Mouse (Mus musculus): Measurements from ENCODE around the gene Dlx1. TPM values are rescaled to one million over a fixed set of nuclear protein-coding genes. Genes with fewer than 3 reads are reported as not detected.
A peak's percentile ranks its signal among the peaks of the same experiment; 100 is the strongest.

Dlx1 gene
- polyA plus RNA-seq, 1 experiment from 2014 or later: 8.3 TPM

GRCm38 (mm10) chr2:71511209-71511608 is 16.7 kb upstream of the Dlx1 start:
- H3K4me1 ChIP-seq: 0 out of 2 replicates have a peak, but pooled peaks cover 5% of the 10 kb centered on the region
- H3K9me3 ChIP-seq (replicated peaks): no peaks in the 10 kb centered on the region
- no peak overlapping the region for H3K27ac ChIP-seq
- no peak overlapping the region for H3K4me3 ChIP-seq
- no peak overlapping the region for H3K4me2 ChIP-seq (replicated peaks)
- ATAC-seq (ENCODE audit: low FRiP score): no peak
- 84% methylated on average over 7 of the region's 7 CpGs for WGBS
- no peaks in the 10 kb centered on the region for H3K36me3 ChIP-seq
- no peak overlapping the region for H3K9ac ChIP-seq
- peaks cover 6% of the 10 kb centered on the region; the same call in 1 of the 2 replicates for H3K27me3 ChIP-seq

- H3K4me1 ChIP-seq: peaks cover 5% of the 10 kb centered on the region
- WGBS: 81% methylated on average over 9 of the region's 9 CpGs
- H3K4me3 ChIP-seq: no peak overlapping the region
- no peak overlapping the region for H3K27ac ChIP-seq
- peak; percentile 50; the same call in 1 of the 2 replicates for ATAC-seq (ENCODE audit: low FRiP score)
- no peak overlapping the region for H3K9ac ChIP-seq
- no peaks in the 10 kb centered on the region for H3K36me3 ChIP-seq
- no peak overlapping the region for H3K4me2 ChIP-seq (replicated peaks)
- no peaks in the 10 kb centered on the region for H3K9me3 ChIP-seq (replicated peaks)
- H3K27me3 ChIP-seq: peaks cover 6% of the 10 kb centered on the region; the same call in 1 of the 2 replicates
These were observed 15.6 kb upstream of the Dlx1 start for GRCm38 (mm10) chr2:71512326-71512725.

GRCm38 (mm10) chr2:71516995-71517394 is 10.9 kb upstream of the Dlx1 start:
- no peaks in the 10 kb centered on the region for H3K36me3 ChIP-seq
- H3K9me3 ChIP-seq (replicated peaks): no peaks in the 10 kb centered on the region
- peaks cover 30% of the 10 kb centered on the region for H3K27me3 ChIP-seq
- WGBS: 22% methylated on average over 4 of the region's 4 CpGs
- H3K4me1 ChIP-seq: peaks cover 12% of the 10 kb centered on the region
- H3K4me2 ChIP-seq (replicated peaks): no peak overlapping the region
- ATAC-seq (ENCODE audit: low FRiP score): no peak
- H3K4me3 ChIP-seq: no peak overlapping the region
- no peak overlapping the region for H3K27ac ChIP-seq
- H3K9ac ChIP-seq: no peak overlapping the region

GRCm38 (mm10) chr2:71517466-71518099 is 10.3 kb upstream of the Dlx1 start:
- H3K36me3 ChIP-seq: no peaks in the 10 kb centered on the region
- no peak for ATAC-seq (ENCODE audit: low FRiP score)
- H3K27me3 ChIP-seq: peaks cover 36% of the 10 kb centered on the region
- no peak overlapping the region for H3K9ac ChIP-seq
- peaks cover 12% of the 10 kb centered on the region for H3K4me1 ChIP-seq
- no peak overlapping the region for H3K27ac ChIP-seq
- WGBS: 33% methylated on average over 8 of the region's 8 CpGs
- no peaks in the 10 kb centered on the region for H3K9me3 ChIP-seq (replicated peaks)
- no peak overlapping the region for H3K4me3 ChIP-seq
- no peak overlapping the region for H3K4me2 ChIP-seq (replicated peaks)

- no peaks in the 10 kb centered on the region for H3K36me3 ChIP-seq
- H3K9me3 ChIP-seq (replicated peaks): no peaks in the 10 kb centered on the region
- H3K9ac ChIP-seq: no peak overlapping the region
- H3K4me3 ChIP-seq: no peak overlapping the region
- peaks cover 80% of the 10 kb centered on the region for H3K27me3 ChIP-seq
- no peak overlapping the region for H3K4me2 ChIP-seq (replicated peaks)
- H3K27ac ChIP-seq: no peak overlapping the region
- WGBS: 64% methylated on average over 4 of the region's 4 CpGs
- peaks cover 2% of the 10 kb centered on the region; the same call in 1 of the 2 replicates for H3K4me1 ChIP-seq
- ATAC-seq (ENCODE audit: low FRiP score): no peak
These were observed 5.0 kb upstream of the Dlx1 start for GRCm38 (mm10) chr2:71522871-71523270.

- no peak overlapping the region for H3K4me3 ChIP-seq
- H3K4me1 ChIP-seq: no peaks in the 10 kb centered on the region; the same call in 1 of the 2 replicates
- no peak overlapping the region for H3K9ac ChIP-seq
- no peaks in the 10 kb centered on the region for H3K36me3 ChIP-seq
- peaks cover 85% of the 10 kb centered on the region for H3K27me3 ChIP-seq
- no peak for ATAC-seq (ENCODE audit: low FRiP score)
- 50% methylated on average over 4 of the region's 4 CpGs for WGBS
- H3K4me2 ChIP-seq (replicated peaks): no peak overlapping the region
- H3K9me3 ChIP-seq (replicated peaks): no peaks in the 10 kb centered on the region
- H3K27ac ChIP-seq: no peak overlapping the region
These were observed 4.5 kb upstream of the Dlx1 start for GRCm38 (mm10) chr2:71523431-71523830.

GRCm38 (mm10) chr2:71524763-71525162 is 3.1 kb upstream of the Dlx1 start:
- Histone ChIP-seq H3K27me3 (peaks cover 93% of the 10 kb centered on the region), H3K4me2 (replicated peaks) (no peak overlapping the region), H3K4me3 (no peak overlapping the region), H3K36me3 (no peaks in the 10 kb centered on the region), H3K9me3 (replicated peaks) (no peaks in the 10 kb centered on the region), H3K4me1 (peaks cover 9% of the 10 kb centered on the region), H3K9ac (no peak overlapping the region), H3K27ac (no peak overlapping the region)
- WGBS: 22% methylated on average over 13 of the region's 13 CpGs
- ATAC-seq (ENCODE audit: low FRiP score): no peak

GRCm38 (mm10) chr2:71526595-71527322 is 1.2 kb upstream of the Dlx1 start:
- no peaks in the 10 kb centered on the region for H3K9me3 ChIP-seq (replicated peaks)
- H3K9ac ChIP-seq: no peak overlapping the region
- no peak overlapping the region; the same call in 1 of the 2 replicates for H3K4me2 ChIP-seq (replicated peaks)
- H3K4me1 ChIP-seq: peaks cover 14% of the 10 kb centered on the region
- H3K4me3 ChIP-seq: no peak overlapping the region
- WGBS: 6% methylated on average over 10 of the region's 10 CpGs
- H3K36me3 ChIP-seq: no peaks in the 10 kb centered on the region
- H3K27me3 ChIP-seq: peaks cover 95% of the 10 kb centered on the region
- H3K27ac ChIP-seq: no peak overlapping the region
- ATAC-seq (ENCODE audit: low FRiP score): no peak

GRCm38 (mm10) chr2:71527323-71528013 is 445 bp upstream of the Dlx1 start:
- Histone ChIP-seq H3K9ac (no peak overlapping the region), H3K4me1 (peaks cover 14% of the 10 kb centered on the region), H3K4me2 (replicated peaks) (no peak overlapping the region; the same call in 1 of the 2 replicates), H3K9me3 (replicated peaks) (no peaks in the 10 kb centered on the region), H3K4me3 (no peak overlapping the region), H3K27ac (no peak overlapping the region), H3K36me3 (no peaks in the 10 kb centered on the region), H3K27me3 (peaks cover 97% of the 10 kb centered on the region)
- ATAC-seq (ENCODE audit: low FRiP score): no peak
- 1% methylated on average over 24 of the region's 24 CpGs for WGBS

- peak overlapping the region; percentile 44 for H3K9ac ChIP-seq
- under 1% methylated on average over 51 of the region's 57 CpGs for WGBS
- peak overlapping the region; percentile 36; the same call in 1 of the 2 replicates for H3K27ac ChIP-seq
These were observed 999 bp downstream of the Dlx1 start for GRCm38 (mm10) chr2:71528714-71529510.

GRCm38 (mm10) chr2:71529511-71530351 is 1.8 kb downstream of the Dlx1 start:
- Histone ChIP-seq H3K9me3 (replicated peaks) (no peaks in the 10 kb centered on the region), H3K4me3 (peak overlapping the region; percentile 41), H3K27me3 (peaks cover 99% of the 10 kb centered on the region), H3K4me2 (replicated peaks) (peak overlapping the region; percentile 76), H3K36me3 (no peaks in the 10 kb centered on the region), H3K4me1 (peaks cover 14% of the 10 kb centered on the region), H3K27ac (peak overlapping the region; percentile 57; the same call in 1 of the 2 replicates), H3K9ac (peak overlapping the region; percentile 44)
- under 1% methylated on average over 48 of the region's 60 CpGs for WGBS
- ATAC-seq (ENCODE audit: low FRiP score): peak; percentile 93

More at GRCm38 (mm10) chr2:71528714-71529510, 999 bp downstream of the Dlx1 start:
- H3K9me3 ChIP-seq (replicated peaks): no peaks in the 10 kb centered on the region
- peaks cover 97% of the 10 kb centered on the region for H3K27me3 ChIP-seq
- H3K4me1 ChIP-seq: peaks cover 14% of the 10 kb centered on the region
- peak overlapping the region; percentile 41 for H3K4me3 ChIP-seq
- no peaks in the 10 kb centered on the region for H3K36me3 ChIP-seq
- H3K4me2 ChIP-seq (replicated peaks): peak overlapping the region; percentile 76
- ATAC-seq (ENCODE audit: low FRiP score): peak; percentile 66
